Mouse (Mus musculus) ovary, postnatal 36 days (tissue): Measurements from ENCODE around the gene Hey2.

Experiments used
- DNase-seq: peaks from one replicate; pipeline ENCODE4 v3.0.0; 2022; ENCODE audit warnings: low spot score, mixed read lengths

The Hey2 gene

DNA sequence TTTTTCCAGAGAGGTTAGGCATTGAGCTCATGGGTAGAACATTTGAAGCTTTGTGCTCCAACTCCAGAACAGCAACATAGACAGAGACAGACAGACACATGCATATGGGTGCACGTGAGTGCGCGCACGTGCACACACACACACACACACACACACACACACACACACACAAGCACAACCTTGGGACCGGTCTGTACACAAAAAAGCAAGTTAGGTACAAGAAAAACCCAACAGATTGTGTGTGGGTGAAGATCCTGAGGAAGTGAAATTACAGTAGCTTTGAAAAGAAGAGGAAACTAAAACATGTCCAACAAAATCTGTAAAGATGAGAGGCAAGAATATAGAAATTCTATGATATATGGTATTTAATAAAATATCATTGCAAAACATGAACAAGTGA lies 53.1 kb downstream of the Hey2 start:
- no peak for DNase-seq

DNA sequence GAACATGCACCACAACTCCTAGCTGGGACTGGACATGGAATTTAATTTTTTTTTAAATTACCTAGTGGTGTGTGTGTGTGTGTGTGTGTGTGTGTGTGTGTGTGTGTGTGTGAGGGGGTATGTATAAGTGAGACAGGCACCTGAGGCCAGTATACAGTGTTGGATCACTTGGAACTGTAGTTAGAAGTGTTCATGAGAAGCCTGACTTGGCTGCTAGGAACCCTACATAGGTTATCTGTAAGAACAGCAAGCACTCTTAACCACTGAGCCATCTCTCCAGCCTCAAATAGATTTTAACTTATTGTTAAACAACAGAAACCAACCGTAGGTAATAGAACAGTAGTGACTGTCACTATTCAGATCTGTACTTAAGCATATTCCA lies 54.3 kb downstream of the Hey2 start:
- DNase-seq = no peak

DNA sequence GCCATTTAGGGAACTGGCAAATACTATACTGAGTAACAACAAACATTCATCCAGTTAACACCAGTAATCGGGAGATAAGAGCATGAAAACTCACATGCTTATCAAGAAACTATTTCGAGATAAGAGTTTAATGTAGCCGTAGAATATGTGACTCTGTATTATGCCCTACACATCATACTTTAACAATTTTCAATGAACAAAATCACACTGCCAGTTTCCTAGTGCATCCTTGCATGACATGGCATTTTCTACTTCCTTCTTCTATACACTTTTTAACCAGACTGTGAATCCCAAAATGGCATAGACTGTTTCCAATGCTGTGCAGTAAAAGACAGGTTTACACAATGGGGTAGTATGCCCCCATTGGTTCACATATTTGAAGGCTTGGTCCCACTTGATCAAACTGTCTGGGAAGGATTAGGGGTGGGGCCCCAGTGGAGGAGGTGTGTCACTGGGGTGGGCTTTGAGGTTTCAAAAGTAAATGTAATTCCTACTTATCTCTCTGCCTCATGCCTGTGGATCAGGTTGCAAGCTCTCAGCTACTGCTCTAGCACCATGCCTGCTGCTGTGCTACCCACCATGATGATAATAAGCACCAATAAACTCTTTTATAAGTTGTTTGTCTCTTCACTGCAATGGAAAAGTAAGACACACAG lies 54.8 kb downstream of the Hey2 start:
- DNase-seq = no peak

DNA sequence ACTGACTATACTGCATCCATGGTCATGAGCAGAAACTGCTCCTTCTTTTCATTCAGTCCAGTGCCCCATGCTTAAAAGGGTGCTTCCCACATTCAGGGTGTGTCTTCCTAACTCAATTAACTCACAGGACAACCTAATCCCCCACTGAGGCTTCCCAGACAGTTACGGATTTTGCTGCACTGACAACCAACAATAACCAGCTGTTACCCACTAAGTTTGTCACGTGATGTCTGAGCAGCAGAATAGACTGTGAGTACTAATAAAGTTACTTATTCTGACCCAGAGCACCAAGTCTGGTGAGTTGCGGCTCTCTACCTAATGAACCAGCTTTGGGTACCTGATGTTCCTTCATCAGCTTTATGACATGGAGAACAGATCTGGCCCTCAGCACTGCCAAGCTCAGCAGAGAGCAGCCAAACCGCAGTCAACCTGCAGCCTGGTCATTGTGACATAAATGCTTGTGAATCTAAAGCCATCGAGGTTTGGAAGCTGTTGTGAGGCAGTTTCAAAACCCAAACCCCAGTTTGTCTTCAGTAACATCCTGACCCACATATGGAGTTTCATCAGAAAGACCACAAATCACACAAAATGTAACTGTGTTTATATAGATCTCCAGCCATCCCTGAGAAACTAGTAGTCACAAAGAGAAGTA lies 56.4 kb downstream of the Hey2 start:
- DNase-seq = no peak
